Mouse (Mus musculus) right cerebral cortex, postnatal 4 days (tissue): Measurements from ENCODE around the gene Foxb1.

Experiments used
- DNase-seq: peaks from one replicate; pipeline ENCODE4 v3.0.0-alpha.2; 2022

The Foxb1 gene

DNA sequence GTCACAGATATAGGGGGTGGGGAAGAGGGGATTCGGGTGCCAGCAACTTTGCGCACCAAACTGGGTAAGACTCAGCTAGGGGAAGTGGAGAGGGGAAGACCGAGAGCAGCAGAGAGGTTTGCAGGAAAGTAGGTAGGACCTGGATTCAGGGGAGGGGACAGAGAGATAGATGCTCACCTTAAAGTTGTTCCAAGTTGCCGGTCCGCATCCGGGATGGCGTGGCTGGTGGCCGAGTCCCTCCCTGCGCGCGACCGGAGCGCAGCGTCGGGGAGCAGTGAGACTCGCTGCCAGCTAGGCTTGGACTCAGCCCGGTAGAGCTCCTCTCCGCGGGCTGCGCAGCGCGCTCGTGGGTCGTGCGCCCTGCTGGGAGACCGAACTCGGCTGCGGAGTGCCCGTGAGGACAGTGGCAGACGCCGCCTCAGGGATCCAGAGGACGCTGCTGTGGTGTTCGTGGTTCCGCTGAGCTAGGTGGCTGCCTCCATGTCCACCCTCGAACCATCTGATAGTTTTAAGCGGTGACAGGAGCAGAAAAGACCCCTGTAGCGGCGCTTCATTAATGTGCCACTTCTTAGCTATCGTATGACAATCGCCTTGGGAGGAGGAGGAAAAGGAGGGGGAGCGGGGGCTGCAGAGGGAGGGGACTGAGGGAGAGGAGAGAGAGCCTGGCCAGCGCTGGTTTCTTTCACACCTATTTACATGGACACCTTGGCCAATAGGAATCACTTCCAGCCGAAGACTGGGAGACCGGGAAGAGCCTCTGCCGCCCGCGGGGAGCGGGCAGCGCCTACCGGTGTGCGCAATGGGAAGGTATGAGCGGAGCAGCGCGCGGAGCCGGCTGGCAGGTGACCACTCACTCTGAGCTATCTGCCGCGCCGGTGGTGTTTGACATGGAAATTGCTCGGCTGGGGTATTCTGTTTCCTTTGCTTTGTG, at the start of gene Foxb1:
Gene Foxb1, minus strand, starts transcription at position 570 of the 931 bp plus-strand sequence.
- DNase-seq: no peak

DNA sequence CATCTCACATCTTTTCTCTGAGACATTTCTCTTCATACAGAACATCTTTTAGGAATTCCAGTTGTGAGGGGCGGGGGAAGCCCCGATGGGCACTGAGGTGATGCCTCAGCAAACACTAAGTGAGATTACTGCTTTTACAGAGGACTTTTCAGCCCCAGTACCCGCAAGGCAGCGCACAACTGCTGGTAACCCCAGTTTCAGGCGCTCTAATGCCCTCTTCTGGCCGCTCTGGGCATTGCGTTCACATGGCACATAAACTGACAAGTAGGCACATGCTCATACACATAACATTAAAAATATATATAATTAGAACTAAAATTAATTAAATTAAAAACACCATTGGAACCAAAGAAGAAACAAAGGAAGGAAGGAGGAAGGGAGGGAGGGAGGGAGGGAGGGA, 29.8 kb upstream of the Foxb1 start:
- DNase-seq: peak; percentile 43

GRCm38 (mm10) chr9:69779996-69780395, 19.3 kb upstream of the Foxb1 start:
- no peak for DNase-seq

- no peak for DNase-seq
Measured at GRCm38 (mm10) chr9:69769949-69770585, 9.3 kb upstream of the Foxb1 start.

DNA sequence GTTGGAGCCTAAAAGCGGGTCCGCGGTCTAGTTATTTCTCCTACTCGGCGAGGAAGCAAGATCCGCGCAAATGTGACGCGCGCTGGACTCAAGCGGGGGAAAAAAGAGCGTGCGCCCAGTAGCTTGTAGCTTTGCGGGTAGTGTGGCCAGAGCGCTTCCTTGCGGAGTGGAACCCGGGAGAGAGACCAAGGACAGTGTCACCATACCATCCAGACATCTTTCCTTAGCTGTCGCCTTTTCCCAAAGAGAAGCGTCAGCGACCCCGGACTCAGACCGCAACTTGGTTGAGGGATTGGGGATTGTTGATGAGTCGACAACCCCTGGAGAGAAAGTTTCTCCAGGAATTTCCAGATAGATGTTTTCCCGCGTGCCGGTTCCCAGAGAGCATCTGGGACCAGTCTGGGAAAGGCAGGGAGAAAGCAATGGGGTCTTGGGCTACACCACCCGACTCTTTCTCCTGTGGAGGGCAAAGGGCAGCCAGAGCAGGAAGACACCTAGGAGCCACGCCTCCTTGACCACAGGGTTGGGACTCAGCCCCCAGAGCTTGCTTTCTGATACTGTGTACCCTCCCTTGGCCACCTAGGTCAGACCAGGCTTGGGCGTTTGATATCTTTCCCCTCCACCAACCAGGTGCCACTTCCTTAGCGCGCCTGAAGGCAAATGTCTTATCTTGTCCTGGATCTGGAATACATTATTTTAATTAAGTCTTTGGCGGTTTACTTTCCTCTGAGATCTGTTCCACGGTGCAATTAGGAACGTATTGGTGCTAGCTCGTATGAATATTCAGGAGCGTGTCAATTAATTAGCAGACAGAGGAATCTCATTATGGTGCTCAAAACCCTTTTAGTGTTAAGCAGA, 8.6 kb upstream of the Foxb1 start:
- DNase-seq: no peak

- DNase-seq: no peak
Measured at GRCm38 (mm10) chr9:69768136-69768875, 7.6 kb upstream of the Foxb1 start.

DNA sequence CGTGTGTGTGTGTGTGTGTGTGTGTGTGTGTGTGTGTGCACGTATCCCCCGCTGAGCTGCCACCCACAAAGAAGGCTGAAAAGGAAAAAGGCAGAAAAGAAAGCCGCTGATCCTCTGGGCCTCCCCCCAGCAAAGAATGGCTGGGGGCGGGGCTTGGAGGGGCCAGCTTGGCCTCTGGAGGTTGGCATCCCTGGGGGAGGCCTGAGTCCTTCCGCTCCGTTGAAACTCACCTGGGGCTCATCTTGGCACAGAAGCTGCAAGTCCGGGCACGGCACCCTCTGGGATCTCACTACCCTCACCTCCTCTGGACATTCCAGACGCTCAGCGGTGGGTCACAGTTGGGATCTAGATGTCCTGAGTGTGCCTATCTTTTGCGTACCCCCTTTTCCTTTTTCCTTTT, 6.7 kb upstream of the Foxb1 start:
- no peak for DNase-seq

GRCm38 (mm10) chr9:69766936-69767335, 6.2 kb upstream of the Foxb1 start:
- DNase-seq: no peak

GRCm38 (mm10) chr9:69766301-69766700, 5.6 kb upstream of the Foxb1 start:
- no peak for DNase-seq

DNA sequence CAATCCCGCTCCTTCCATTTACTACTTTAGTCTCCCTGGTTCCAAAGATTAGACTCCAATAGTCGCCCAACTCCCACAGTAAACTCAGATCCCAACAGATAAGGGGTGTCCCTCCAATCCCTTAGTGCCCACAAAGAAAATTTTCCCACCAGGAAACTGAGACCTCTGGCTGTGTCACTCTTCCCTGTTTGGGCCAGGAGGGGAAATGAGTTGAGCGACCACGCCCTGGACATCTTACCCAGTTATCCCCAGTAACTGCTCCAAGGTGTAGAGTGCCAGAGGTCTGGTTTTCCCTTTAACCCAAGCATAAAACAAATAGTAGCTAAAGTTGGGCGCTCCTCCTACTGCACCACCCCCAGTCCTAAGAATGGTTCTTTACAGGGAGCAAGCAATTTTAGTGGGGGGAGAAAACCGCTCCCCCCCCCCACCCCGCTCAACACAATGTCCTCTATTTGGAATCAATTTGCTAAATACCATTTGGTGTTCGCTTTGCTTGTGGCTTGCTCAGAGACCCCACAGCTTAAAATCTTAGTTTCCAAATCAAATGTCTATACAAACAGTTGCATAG, 4.8 kb upstream of the Foxb1 start:
- no peak for DNase-seq

DNA sequence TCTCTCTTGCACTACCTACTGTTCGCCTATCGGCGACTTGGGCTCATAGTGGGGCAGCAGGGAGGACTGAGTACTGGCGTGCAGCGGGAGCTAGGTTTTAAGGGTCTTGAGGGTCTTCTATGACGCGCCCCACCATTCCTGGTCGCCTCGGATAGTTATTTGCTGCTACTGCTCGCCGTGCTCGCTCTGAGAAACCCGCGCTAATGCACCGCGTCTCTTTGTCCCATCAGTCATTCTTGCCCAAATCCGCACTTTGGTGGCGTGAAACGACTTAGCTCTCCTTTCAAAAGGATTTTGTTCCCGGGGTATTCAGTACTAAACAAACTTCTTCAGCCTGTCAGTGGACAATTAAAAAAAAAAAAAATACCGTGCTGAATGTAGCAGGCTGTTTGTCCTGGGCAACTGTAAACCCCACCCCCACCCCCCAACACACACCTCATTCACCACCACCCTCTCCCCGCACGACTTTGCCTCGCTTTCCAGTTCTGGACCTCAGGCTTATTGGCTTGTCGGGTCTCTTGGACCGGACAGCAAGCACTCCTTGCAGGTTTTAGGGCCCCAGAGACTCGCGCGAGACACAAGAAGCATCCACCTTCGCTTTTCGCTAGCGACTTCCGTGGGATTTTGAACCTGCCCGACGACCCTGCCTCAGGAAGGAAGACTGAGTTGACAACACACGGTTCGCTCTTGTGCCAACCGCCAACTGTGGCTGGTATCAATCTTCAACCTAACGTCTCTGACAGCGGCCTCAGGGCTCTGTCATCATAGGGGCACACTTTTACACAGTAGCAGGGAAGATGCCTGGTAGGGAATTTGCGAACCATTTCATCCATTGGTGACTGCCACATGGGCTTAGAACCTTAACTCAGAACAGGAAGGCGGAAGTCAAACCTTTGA, 4.1 kb upstream of the Foxb1 start:
- DNase-seq: no peak

GRCm38 (mm10) chr9:69763681-69764585, 3.2 kb upstream of the Foxb1 start:
- no peak for DNase-seq

- no peak for DNase-seq
Measured at GRCm38 (mm10) chr9:69762703-69763102, 2.0 kb upstream of the Foxb1 start.

DNA sequence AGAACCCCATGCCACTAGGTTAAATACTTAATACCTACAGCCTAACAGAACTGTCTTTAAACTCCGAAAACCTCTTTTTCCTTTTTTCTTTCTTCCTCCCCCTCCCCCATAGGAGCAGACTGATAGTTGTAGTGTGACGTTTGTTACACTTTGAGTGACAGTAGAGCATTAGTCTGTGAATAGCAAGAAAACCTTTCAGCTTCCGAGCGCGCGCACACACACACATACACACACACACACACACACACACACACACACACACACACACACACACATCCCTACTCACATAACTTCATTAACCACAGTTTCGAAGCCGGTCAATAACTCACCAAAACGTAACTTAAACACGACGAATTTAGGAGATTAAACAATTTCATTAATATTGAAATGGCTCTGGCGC, 1.5 kb upstream of the Foxb1 start:
- DNase-seq: no peak

DNA sequence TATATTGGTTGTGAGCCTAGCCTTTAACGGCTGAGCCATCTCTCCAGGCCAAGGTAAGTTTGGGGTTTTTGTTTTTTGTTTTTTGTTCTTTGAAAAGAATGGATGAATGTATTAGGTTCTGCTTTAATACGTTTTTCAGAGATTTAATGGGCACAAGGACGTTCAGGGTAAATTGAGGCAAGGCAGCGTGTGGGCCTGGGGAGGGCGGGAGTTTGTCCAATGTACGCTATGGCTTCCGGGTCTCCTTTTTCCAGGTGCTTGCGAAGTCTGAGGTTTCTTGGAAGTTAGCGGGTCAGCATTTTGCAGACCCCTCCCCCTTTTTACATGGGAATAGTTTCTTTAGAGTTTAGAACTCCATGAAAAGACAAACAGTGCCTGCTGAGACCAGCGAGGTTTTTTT, 829 bp upstream of the Foxb1 start:
- DNase-seq: no peak

GRCm38 (mm10) chr9:69759721-69760221, 969 bp downstream of the Foxb1 start:
- DNase-seq: no peak

DNA sequence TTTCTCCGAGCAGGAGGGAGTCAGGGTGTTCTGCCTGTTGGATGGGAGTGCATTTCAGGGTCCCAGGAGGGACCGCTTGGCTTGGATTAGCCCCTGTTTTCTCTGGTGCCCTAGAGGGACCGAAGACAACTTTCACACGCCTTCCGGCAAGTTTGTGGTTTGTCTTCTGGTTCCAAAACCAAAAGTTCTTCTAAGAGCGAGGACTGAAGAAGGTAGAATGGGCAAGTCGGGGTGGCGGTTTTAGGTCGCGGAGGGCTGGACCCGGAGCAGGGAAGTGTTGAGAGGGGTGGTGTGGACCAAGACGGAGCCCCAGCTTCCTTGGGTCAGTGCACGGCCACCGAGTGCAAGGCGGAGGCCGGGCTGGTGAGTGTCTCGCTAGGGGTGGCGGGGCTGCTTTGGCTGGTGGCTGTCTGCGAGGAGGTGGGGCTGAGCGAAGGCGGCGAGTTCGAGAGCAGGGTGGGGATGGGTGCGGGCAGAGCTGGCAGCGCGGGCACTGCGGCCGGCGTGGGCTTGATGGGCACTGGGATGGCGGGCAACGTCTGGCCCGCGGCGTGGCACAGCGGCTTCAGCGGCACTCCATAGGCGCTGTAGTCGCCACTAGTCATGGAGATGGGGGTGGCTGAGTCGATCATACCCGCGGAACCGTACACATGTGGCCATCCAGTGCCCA, 1.7 kb downstream of the Foxb1 start:
- no peak for DNase-seq

GRCm38 (mm10) chr9:69758506-69758905, 2.2 kb downstream of the Foxb1 start:
- DNase-seq: no peak

GRCm38 (mm10) chr9:69757254-69757653, 3.5 kb downstream of the Foxb1 start:
- no peak for DNase-seq
